Mouse (Mus musculus) gastrocnemius, postnatal 25 days (tissue): ENCODE results near the gene Cryzl2. TPM values are rescaled to one million over a fixed set of nuclear protein-coding genes. Genes with fewer than 3 reads are reported as not detected.
A peak's percentile ranks its signal among the peaks of the same experiment; 100 is the strongest.

Experiments
- DNase-seq: peaks from one replicate; pipeline ENCODE4 v3.0.0; 2022
- long read RNA-seq, 2 experiments: library from polyadenylated mRNA; stranded (forward); transcript quantifications; one replicate each; pipeline ENCODE4 v2.0.0; 2021
- total RNA-seq, 2 experiments: library from RNA; stranded (reverse); gene quantifications; 1 replicate in 1 of 2; 2 replicates in 1 of 2; pipeline ENCODE4 v1.2.3; 2021

Cryzl2 gene
- 1 to 10 TPM; 1.2 to 1.4 TPM for total RNA-seq
- long read RNA-seq, experiment 1, partial matches to known transcripts = 1 of 4 reads
- long read RNA-seq, experiment 1, other reads (novel, unspliced or antisense) = 0 of 4 reads
- long read RNA-seq, experiment 2, partial matches to known transcripts = 0 of 3 reads
- long read RNA-seq, experiment 2, other reads (novel, unspliced or antisense) = 0 of 3 reads

DNA sequence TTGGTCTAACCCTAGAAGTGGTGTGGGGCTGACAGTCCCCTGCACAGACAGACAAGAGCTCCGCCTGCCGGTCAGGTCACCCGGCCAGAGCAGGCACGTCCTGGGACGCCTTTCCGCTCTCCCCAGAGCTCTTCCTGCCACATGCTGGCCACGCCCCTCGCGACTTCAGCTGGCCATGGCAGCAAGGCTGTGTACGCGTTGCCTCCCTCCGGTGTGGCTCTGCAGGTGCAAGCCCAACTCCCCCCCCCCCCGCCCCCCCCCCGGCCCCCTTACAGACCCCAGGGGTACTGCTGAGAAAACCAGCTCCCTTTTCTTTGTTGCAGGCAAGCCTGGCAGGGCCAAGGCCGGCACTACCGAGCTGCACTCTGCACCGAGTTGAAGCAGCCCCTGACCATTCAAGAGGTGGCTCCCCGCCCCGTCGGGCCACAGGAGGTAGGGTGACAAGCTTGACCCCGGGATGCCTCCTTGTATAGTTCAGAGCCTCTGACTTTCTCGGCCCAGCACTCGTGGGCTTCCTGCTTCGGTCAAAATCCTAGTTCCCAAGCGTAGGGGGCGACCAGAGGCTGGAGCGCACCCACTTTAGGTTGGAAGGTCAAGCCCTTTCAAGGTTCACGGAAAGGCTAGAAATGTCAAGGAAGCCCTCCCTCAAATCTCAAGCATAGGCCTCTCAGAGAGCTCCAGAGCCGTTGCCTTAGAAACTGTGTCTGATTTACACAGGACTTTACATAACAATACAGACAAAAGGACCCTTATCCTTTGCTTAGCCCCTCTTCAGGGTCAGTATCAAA, at the start of gene Cryzl2:
Cryzl2 (plus strand) TSS at position 157 of the 788 bp plus-strand sequence.
- DNase-seq = peak; percentile 70

DNA sequence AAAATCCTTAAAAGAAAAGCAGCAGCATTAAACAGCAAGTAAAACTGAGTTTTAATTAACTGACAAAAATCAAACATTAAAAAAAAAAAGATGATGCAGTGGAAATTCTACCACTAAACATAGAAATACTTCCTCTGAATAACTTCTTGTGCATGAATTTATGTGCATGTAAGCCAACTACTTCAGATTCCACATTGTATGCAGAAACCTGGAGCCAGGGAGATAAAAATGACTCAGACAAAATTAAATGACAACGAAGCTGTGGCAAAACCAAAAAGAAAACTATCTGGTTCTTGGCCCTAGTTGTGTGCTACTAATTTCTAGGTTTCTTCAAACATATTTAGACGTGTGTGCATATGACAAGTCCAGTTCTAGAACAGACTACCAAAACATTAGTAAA, 48.7 kb upstream of the Cryzl2 start:
- no peak for DNase-seq

DNA sequence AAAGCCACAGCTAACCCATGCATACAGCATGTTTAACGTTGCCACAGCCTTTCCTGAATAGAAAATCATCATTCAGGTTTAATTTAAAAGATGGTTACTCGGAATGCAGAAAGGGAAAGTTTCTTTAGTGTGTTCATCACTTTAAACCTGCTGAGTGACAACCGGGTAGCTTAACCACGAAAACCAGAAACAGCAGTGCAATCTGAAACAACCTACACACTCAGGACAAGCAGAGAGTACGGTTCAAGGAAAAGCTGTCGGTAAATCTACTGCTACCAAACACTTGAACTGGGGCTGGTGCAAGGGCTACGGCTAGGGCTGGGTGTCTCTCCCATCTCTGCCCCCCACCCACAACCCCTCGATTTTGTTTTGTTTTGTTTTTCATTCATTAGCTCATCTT, 47.4 kb upstream of the Cryzl2 start:
- no peak for DNase-seq

DNA sequence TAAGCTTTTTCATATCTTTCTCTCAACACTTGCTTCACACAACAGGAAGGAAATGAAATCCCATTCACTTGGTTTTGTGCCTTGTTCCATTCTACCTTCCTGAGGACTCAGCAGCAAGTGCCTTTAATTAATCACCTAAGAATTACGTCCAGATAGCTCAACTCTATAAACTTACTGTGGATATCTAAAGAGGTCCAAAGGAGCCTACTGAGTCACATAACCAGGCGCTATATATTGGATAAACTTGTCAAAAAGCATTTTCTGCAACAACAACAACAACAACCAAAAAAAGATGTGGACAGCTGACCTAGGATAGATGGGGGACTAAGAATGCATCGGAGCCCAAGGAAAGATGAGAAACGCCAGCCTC, 47.1 kb upstream of the Cryzl2 start:
- no peak for DNase-seq

DNA sequence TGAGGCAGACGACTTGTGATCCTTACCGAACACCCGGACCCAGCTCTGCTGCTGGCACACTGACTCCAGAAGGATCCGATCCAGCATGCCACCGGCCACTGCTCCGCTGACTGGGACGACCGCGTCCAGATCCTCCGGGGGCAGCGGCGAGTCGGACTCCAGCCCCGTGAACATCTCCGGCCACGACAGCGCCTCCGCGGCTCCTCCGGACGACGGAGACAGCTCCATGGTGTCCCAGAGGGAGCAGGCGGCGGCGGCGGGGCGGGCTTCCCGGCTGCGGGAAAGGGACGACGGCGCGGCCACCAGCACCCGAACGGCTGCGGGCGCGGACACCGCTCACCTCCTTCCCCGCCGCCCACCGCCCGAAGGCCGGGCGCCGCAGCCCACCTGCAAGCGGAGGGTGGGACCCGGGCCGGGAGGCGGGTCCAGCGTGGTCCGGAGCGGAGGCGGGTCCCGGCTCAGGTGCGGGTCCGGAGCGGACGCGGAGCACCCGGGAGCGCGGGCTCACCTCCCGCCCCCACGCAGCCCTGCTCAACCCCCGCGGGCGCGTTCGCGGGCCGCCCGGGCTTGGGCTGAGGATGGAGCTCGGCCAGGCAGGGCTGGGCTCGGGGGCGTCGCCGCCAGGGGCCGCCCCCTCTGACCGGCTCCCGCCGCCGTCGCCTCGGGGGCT, 46.5 kb upstream of the Cryzl2 start:
- peak; percentile 51 for DNase-seq

DNA sequence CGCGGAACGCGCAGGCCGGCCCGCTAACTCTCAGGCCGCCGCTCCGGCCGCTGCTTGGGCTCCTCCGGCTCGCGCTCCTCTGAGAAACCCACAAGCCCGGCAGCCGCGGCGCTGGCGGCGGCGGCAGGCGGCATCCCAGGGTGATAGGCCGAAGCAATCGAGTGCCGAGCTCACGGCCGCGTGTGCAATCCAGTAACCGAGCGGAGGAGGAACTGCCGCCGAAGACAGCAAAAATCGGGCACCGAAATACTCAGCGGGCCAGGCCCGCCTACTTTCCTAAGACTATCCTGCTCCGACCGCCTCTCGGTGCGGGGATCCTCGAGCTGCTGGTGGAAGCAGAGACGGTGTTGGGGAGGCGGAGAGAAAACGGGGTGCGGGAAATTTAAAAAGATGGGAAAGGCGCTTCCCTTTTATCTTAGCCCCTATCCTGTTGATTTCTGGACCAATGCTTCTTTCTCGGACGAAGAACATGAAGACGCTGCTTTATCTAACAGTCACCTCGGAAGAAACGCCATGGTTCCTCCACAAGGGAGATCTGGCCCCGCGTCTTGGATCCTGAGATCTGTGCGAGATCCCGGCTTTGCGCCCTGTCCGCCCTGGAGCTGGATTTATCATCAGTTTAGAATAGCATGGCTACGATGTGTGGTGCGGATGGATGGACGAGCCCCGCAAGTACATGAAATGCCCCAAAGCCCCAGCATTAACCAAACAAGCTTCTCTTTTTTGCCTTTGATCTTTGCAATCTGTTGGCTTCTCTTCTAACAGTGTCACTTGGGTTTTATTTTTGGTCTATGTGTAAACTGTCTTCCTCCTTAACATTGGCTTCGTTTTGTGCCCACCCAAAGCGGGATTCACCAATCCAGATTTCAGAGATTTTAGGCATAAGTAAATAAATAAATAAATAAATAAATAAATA, 45.7 kb upstream of the Cryzl2 start, which contains the start of gene Rasal2:
Rasal2 (minus strand) TSS at position 142 of the 916 bp plus-strand sequence.
- DNase-seq = peak; percentile 95

DNA sequence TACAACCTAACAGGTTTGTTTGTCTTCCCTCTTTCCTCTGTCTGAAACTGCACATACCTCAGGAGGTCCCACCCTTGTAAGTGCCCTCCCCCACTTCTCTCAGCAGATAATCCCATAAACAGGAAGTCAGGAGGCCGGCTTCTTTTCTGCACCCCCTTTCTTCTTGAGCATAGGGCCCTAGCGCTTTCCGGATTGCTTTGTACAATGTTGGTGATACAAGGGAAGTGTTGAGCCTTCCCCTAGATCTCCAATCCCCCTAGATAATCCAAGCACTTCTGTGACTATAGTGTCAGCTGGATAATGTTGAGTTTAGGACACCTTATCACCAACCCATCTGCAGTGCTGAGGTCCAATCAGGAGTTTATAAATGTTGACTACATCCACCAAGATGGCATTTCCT, 42.6 kb upstream of the Cryzl2 start:
- DNase-seq = no peak

DNA sequence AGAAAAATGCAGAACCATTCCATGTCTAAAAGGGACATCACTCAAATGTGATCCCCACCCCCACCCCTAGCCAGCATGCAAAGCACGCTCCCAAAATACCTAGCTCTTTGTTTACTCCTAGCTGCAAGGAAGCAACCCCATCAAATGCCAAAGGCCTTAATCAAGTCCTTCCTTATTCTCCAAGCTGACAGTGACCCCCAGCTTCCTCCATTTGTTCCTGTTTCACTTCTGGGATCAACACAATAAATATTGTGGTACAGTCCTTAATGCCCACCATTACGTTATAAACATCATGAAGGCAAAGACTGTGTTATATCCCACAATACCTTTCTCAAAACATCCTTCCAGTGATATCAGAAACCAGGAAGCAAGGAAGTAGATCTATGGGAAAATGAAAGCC, 41.7 kb upstream of the Cryzl2 start:
- no peak for DNase-seq

DNA sequence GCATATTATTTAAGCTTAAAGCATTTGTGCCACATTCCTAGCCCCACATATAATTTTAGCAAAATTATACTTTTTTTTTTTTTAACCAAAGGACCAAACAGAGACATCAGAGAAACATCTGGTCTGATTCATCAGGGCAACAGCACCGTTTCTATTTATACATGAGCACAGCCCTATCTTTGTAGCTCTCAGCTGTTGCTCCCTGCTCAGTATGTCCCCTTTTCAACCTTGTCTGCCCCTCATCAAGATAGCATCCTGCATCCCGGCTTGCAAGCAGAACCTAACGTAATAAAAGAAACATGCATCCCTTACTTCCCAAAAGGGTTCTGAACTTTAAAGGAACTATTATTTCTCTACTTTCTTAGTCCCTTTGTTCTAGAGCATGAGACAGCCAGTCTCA, 41.0 kb upstream of the Cryzl2 start:
- DNase-seq = no peak

DNA sequence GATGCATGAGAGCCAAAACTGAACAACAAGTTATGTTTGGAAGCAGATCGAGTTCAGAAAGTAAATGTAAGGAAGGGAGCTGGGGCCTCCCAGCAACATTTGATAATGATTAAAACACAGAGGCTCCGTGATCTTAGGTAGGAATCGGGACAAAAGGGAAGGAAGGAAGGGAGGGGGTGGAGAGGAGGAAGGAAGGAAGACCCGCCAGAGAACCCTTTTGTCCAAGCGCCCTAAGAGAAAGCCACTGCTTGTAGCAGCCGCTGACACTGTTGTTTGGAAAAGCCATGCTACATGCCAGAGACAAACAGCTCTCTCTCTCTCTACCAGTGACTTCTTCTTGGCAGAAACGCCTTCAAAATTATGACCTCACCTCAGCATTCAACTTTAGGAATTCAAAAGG, 40.5 kb upstream of the Cryzl2 start:
- DNase-seq = peak; percentile 37

DNA sequence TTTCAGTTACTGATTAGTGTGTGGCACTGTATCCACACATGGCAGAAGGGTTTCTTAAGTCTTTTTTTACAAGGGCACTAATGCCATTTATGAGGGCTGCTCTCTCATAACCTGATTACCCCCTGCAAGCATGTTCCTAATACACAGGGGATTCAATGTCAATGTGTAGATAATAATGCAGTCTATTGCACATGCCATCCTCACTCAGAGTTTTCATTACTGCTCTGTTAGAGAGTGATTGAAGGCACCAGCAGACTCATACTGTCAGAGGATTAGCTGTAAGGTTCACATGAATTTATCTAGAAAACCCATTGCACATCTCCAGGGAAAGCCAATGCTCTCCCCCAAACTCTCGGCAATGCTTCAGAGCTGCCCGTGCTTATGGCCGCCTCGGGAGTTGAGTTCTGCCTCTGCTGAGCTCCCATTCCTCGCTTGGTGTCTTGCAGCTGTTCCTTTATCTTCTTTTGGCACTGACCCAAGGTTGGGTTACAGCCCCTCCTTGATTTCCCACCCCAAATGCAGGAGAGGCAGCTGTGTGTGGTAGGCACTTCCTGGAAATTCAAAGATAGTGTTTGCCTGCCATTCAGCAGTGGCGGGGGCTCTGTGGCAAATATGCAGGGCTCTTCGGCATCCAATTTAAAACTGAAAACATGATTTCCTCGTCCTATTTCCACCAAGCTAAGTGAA, 32.5 kb upstream of the Cryzl2 start:
- no peak for DNase-seq

DNA sequence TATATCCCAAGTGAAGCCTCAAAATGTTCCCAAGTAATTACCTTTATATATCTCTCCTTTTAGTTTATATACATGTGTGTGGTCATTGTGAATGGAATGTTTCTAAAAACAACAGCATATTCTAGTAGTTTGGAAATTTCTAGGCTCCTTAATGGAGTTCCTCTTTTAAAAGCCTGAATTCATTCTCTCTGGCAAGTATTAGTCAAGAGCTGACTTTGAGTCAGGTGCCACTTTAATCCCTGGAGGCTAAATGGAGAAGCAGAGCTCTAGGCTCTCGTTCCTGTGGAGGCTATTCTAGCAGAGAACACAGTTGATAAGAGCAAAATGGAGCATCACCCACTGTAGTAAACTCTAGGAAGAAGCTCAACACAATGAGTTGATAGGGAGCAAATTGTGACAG, 31.4 kb upstream of the Cryzl2 start:
- no peak for DNase-seq

DNA sequence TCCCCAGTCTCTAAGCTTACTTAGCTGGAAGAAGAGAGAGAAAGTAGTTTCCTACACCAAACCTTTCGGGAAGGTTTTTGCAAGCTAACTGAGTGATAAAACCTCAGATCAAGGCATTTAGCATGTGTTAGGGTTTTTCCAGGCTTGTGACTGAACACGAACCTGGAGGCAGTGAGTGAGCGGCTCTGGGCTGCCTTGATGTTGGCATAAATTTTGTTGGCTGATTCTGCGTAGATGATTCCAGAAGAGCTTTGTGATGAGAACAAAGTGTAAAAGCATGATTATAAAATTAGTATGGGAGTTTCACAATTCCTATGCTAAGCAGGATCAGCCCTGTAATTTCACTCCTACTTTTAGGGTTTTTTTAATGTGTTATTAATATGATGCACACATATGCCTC, 30.8 kb upstream of the Cryzl2 start:
- no peak for DNase-seq

DNA sequence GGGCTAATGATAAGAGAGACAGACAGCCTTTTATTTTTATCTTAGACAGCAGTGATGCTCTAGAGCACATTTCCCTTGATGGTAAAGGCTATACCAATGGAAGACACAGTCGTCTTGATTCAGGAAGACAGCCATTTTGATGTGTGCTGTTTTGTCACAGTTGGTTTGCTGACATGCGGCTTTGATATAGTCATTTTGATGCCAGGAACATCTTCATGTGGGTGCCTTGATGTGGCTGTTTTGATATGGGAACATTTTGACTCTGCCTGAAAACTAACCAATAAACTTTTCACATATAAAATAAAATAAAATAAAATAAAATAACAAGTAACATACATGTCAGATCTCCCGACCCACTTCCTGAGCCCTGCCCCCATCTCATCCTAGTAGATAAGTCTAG, 30.0 kb upstream of the Cryzl2 start:
- no peak for DNase-seq

DNA sequence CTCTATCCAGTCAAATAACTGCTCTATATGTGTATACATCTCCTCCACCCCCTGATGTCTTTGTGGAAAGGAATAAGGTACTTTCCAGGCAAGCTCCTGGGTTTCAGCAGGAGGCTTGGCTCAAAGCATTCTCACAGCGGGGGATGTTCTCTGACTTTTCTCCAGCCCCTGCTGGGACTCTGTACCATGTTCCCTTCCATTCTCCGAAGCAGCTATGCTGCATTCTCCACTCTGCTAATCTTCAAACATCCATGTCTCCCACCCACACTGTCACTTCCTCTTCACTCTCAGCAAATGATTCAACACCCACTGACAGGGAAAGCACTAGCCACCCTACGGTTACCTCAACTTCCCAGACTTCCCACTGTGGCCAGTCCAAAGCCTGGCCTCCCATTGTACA, 25.1 kb upstream of the Cryzl2 start:
- DNase-seq = no peak

DNA sequence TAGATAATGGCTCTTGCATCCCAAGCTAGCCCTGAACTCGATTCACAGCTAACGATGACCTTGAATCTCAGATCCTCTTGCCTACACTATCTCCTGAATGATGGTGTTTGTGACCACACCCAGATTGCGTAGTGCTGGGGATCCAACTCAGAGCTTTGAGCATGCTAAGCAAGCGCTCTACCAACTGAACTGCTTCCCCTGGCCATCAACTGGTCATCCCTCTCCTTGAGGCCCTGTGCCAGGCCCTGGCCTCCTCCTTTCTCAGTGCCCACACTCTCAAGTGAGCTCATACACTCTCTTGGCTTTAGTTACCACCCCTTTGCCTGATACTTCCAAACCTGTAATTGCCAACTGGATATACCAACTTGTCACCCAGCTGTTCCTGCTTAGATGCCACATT, 24.0 kb upstream of the Cryzl2 start:
- no peak for DNase-seq

DNA sequence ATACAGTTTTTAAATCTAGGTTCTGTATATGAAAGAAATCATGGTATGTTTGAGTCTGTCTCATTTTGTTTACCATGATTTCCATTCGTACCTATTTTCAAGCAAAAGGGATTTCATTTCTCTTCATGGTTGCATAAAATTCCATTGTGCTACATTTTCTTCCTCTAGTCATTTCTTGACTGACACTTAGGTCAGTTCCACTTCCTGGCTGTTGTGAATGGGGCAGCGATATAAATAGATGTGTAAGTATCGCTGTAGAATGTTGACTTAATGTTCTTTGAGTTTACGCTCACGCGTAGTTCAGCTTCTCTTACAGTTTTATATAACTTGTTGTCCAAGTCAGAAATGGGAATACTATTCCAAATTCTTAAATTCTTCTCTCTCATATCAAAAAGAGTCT, 22.5 kb upstream of the Cryzl2 start:
- no peak for DNase-seq

DNA sequence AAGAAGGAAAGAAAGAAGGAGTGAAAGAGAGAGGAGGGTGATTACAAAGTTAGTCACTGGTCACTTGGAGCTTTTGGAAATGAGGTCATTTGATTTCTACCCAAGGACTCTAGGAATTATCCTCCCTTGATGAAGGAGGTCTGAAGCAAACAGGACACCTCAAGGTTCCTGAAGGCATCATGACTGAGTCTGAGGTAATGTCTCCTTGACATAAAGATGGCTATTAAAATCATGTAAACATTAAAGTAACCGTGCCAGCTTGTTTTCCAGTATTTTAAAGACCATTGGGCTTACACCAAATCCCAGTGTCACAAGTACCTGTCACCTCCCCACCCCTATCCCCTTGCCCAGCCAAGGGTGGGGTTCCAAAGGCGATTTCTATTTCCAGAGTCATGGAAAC, 20.1 kb upstream of the Cryzl2 start:
- DNase-seq = no peak

DNA sequence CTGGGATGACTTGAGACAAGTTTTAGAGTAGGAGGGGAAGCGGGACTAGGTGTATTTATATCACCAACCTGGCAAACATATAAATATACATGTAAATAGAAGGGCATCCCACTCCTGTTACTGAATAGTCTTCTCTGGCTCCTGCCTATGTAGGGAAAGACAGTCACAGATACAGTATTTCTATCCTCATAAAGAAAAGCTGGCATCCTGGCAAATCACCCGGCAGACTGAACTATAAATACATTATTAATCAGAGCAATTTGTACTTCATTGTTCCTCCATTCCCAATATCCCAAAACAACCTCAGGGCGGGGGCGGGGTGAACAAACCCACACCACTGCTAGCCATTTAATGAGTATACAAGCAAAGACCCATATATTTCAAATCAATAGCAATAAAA, 19.3 kb upstream of the Cryzl2 start:
- no peak for DNase-seq

DNA sequence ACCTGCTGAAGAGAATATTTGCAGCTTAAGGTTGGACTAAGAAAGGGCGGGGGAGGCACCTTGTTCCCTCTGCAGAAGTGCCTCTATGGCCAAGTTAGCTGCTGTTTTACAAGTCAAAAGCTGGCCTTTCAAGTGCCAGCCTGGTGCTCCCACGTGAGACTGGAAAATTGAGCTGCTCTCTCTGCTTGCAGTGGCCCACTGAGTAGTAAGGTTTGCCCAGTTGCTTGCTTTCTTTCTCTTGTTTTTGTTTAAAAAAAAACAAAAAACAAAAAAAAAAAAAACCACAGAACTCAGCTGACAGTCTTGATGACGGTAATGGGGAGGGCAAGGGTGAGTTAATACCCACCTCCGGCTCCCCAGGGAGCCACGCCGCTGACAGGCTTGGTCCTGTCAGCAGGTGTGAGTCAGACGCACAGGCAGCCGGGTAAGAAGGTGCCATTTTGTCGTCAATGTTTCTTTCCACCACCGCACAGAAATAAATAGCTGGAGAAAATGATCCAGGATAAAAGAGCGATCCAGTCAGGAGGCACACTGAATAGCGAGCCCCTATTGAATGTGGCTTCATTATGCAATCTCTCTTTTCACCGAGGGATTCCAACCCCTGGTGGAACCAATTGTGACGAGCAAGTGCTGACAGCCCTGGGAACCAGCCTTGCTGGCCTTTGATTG, 18.3 kb upstream of the Cryzl2 start:
- DNase-seq = no peak

DNA sequence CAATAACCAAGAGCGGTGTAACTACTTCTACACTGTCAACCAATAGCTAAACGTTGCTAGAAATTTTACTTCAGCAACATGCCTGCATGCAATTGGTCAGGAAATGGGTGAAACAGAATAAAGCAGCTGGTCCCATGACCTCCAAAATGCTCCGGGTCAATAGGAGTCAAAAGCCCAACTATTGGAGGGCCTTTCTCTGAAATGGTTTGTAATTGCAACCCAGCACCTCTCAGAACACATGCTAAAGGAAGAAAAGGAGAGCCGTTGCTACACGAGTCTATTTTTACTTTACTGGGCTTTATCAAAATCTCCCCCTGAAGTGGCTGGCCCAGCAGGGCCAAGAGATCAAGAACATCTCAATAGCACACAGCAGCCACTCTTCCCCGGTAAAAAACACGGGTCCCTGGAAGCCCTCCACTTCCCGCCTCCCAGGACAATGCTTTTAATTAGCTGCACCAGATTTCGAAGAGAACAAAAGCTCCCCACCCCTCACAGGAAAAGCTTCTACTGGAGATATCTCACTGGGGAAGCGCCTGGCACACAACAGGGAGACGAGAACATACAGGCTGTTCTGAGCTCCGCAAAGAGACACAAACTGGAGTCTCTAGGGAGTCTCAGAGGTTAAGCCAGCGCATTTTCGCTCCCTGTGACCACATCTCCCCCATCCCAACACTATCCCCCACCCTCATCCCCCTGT, 15.2 kb upstream of the Cryzl2 start:
- peak; percentile 64 for DNase-seq
